Mouse (Mus musculus) neutrophil, adult 65 days (primary cell): ENCODE data around the gene Pimreg. TPM values are rescaled to one million over a fixed set of nuclear protein-coding genes. Genes with fewer than 3 reads are reported as not detected.

ENCODE experiments used
- total RNA-seq: library from RNA; stranded (reverse); gene quantifications from 2 replicates; pipeline ENCODE4 v1.2.4, GENCODE M21; 2023

Gene Pimreg
- total RNA-seq: 16.7 and 18.3 TPM in 2 replicates

DNA sequence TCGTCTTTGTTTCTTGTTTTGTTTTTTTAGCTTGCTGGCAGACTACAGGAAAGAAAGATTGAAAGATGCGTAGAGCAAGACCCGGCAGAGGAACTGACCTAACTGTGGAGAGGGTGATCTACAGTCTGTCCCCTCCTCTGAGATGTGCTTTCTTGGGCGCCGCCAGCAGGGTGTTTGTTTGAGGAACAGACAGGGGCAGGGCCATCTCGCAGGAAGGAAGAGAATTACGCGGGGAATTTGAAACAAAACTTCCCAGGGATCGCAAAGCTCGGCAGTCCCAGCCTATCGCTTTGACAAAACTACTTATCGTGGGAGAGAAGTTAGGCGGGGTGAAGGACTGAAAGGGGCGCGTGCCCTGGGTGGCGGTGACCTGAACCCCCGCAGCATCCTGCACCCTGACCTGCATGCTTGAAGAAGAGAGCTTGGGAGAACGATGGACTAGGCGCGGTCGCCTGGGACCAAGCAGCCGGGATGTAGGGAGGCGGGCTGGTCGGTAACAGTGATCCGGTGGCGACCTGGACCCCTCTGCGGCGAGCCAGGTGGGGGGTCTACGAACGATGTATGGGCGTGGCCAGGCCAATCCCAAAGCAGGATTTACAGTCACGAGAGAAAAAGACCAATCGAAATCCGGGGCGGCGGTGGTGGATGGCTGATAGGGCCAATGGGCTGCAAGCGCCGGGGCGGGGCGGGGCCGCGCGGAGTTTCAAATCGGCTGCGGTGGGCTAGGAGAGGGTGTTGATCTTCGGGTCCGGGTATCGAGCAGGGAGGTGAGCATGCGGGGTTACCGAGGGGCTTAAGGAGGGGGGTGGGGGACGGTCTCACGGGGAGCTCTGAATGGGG lies at the start of gene Pimreg:
Gene Pimreg, plus strand, starts transcription at position 265 of the 840 bp plus-strand sequence.

DNA sequence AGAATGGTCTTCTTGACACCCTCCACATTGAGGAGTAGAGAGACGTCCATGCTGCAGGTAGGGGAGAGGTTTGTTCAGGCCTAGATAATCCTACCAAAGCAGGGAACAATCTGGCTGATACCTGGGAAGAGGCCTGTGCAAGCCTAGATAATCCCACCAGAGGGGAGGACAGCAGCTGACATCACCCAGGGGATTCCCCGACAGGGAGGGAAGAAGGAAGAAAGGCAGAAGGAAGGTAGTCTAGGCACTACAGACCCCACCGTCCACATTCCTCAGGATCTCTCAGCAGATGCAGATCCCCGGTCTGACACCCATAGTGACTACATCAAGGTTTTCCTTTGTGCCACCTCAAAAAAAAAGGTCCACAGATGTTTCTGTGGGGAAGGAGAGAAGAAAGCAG lies 4.4 kb upstream of the Pimreg start, which contains the start of gene Aipl1:
Gene Aipl1, minus strand, starts transcription at position 101 of the 400 bp plus-strand sequence.

Other genes with a start within 250 kb of the Pimreg start
- gene Aipl1, start 4.5 kb upstream of the Pimreg start, total RNA-seq: 0.19 and 0.23 TPM in 2 replicates
- 0.07 TPM in 1 of 2 replicates, not detected in the other for gene Pitpnm3, start 93.7 kb downstream of the Pimreg start, total RNA-seq
- 0.32 and 0.48 TPM in 2 replicates for gene Gm43951, start 164.8 kb downstream of the Pimreg start, total RNA-seq
- gene 4933427D14Rik, start 165.4 kb downstream of the Pimreg start, total RNA-seq: 7.7 and 9.8 TPM in 2 replicates
- 34.4 and 47.3 TPM in 2 replicates for gene Txndc17, start 165.5 kb downstream of the Pimreg start, total RNA-seq
- gene Med31, start 173.6 kb downstream of the Pimreg start, total RNA-seq: 24.7 and 32.1 TPM in 2 replicates
- gene Slc13a5, start 225.2 kb downstream of the Pimreg start, total RNA-seq: 0.69 TPM in 1 of 2 replicates, not detected in the other